ENCODE assay signal across 10 mouse cellular contexts in genomic region chr9:54323456-54323855, GRCm38 (mm10). TPM values are rescaled to one million over a fixed set of nuclear protein-coding genes. Genes with fewer than 3 reads are reported as not detected.
DNase-seq lines count a peak whose midpoint lies in the region; ATAC-seq and TF ChIP-seq lines count a peak whose summit lies in the region.
"Had no signal": no experiment of that assay in that cellular context is flagged by ENCODE, and none has a peak within 500 bp of the region (broad histone marks: within the 10 kb centered on the region; RNA-seq: fewer than 3 reads in every experiment).

No protein-coding gene starts in this region.

- no peaks in the 10 kb centered on the region for H3K36me3 ChIP-seq in hindbrain, embryonic 11.5 days (ENCODE audit: control insufficient read depth, insufficient read depth, low read length)
- H3K36me3 ChIP-seq in hindbrain, embryonic 12.5 days, result no peaks in the 10 kb centered on the region
- no peaks in the 10 kb centered on the region for H3K36me3 ChIP-seq in CH12.LX (replicated peaks in 1 of 2; ENCODE audit: control insufficient read depth in 1 of 2, insufficient read depth in 1 of 2, low read length in 1 of 2)
- H3K36me3 ChIP-seq: embryonic facial prominence, embryonic 12.5 days; stomach, embryonic 15.5 days had no signal

- TF ChIP-seq CTCF in CH12.LX (conservative IDR thresholded peaks at IDR 0.05 in 1 of 2, IDR thresholded peaks at IDR 0.05 in 1 of 2; ENCODE audit: low read depth in 2 of 2, low read length in 2 of 2), result peak; percentile 55 to 81

- dilution Hi-C loops in CH12.LX (cut with MboI; ENCODE audit: extremely low pct_ligation_motif_present, extremely low pct_unique_long_range_greater_than_20kb, low sequenced_read_pairs), result no loop called here

- no peak overlapping the region for H3K9ac ChIP-seq in hindbrain, embryonic 11.5 days (ENCODE audit: low read depth, low read length)
- H3K9ac ChIP-seq in hindbrain, embryonic 12.5 days, result no peak overlapping the region
- H3K9ac ChIP-seq in CH12.LX (ENCODE audit: insufficient read depth, low read depth), result no peak overlapping the region
- H3K9ac ChIP-seq: embryonic facial prominence, embryonic 12.5 days; stomach, embryonic 15.5 days had no signal

- H3K4me2 ChIP-seq in hindbrain, embryonic 11.5 days (replicated peaks; ENCODE audit: low read depth, low read length), result no peak overlapping the region
- H3K4me2 ChIP-seq in hindbrain, embryonic 12.5 days (replicated peaks), result no peak overlapping the region
- H3K4me2 ChIP-seq in CH12.LX (ENCODE audit: insufficient read depth, low read depth, poor library complexity, severe bottlenecking), result no peak overlapping the region
- H3K4me2 ChIP-seq: embryonic facial prominence, embryonic 12.5 days; stomach, embryonic 15.5 days had no signal

- no peaks in the 10 kb centered on the region for H3K9me3 ChIP-seq in hindbrain, embryonic 11.5 days (ENCODE audit: control insufficient read depth, low read length)
- H3K9me3 ChIP-seq in hindbrain, embryonic 12.5 days (replicated peaks), result no peaks in the 10 kb centered on the region
- no peaks in the 10 kb centered on the region for H3K9me3 ChIP-seq in CH12.LX (replicated peaks; ENCODE audit: low read length)
- H3K9me3 ChIP-seq: embryonic facial prominence, embryonic 12.5 days; stomach, embryonic 15.5 days had no signal

- no peak overlapping the region for H3K4me3 ChIP-seq in hindbrain, embryonic 11.5 days (ENCODE audit: low read depth, low read length)
- H3K4me3 ChIP-seq in hindbrain, embryonic 12.5 days, result no peak overlapping the region
- H3K4me3 ChIP-seq in CH12.LX (replicated peaks in 1 of 3; ENCODE audit: low read depth in 2 of 3, low read length in 2 of 3, poor library complexity in 1 of 3), result no peak overlapping the region
- H3K4me3 ChIP-seq: embryonic facial prominence, embryonic 12.5 days; stomach, embryonic 15.5 days had no signal

- peak; percentile 50 for DNase-seq in hindbrain, embryonic 11.5 days (ENCODE audit: low spot score)
- DNase-seq in 3T3-L1 (ENCODE audit: low read depth, low spot score) (peak; percentile 41), CH12.LX (ENCODE audit: extremely low read depth) (peak; percentile 43)
- peak; percentile 38 for DNase-seq in embryo, embryonic 9.5 days (ENCODE audit: extremely low spot score)
- no peak for DNase-seq in c-Kit-positive CD71-positive TER-119-positive erythroid progenitor cells, embryonic 14.5 days (ENCODE audit: low spot score)
- no peak for DNase-seq in urinary bladder, postnatal 14 days (ENCODE audit: low spot score)

- in situ Hi-C loops in CH12.LX (cut with MboI; ENCODE audit: low pct_ligation_motif_present, low pct_unique_long_range_greater_than_20kb, low sequenced_read_pairs), result loop anchor here (10.0 kb wide), 1 partner anchor 139 kb away; no protein-coding TSS in a partner anchor

- no peaks in the 10 kb centered on the region for H3K4me1 ChIP-seq in hindbrain, embryonic 11.5 days (replicated peaks; ENCODE audit: control insufficient read depth, insufficient read depth, low read length)
- H3K4me1 ChIP-seq in hindbrain, embryonic 12.5 days, result 0 out of 2 replicates have a peak, but pooled peaks cover under 1% of the 10 kb centered on the region
- H3K4me1 ChIP-seq in CH12.LX (ENCODE audit: control insufficient read depth in 1 of 2, insufficient read depth in 2 of 2), result peaks cover 3 to 5% of the 10 kb centered on the region in 2 experiments; a peak in 3 of 4 replicates
- H3K4me1 ChIP-seq: stomach, embryonic 15.5 days had no signal

- H3K27me3 ChIP-seq in hindbrain, embryonic 11.5 days (ENCODE audit: control insufficient read depth, insufficient read depth, low read length), result no peaks in the 10 kb centered on the region
- no peaks in the 10 kb centered on the region for H3K27me3 ChIP-seq in hindbrain, embryonic 12.5 days
- H3K27me3 ChIP-seq in CH12.LX (replicated peaks), result peaks cover 15% of the 10 kb centered on the region
- H3K27me3 ChIP-seq: embryonic facial prominence, embryonic 12.5 days; stomach, embryonic 15.5 days had no signal

- H3K27ac ChIP-seq in hindbrain, embryonic 11.5 days (ENCODE audit: low read depth, low read length), result no peak overlapping the region
- no peak overlapping the region for H3K27ac ChIP-seq in hindbrain, embryonic 12.5 days
- no peak overlapping the region for H3K27ac ChIP-seq in CH12.LX (ENCODE audit: insufficient read depth, low read depth)
- H3K27ac ChIP-seq: embryonic facial prominence, embryonic 12.5 days; stomach, embryonic 15.5 days had no signal

- no peaks in the 10 kb centered on the region for H3K79me2 ChIP-seq in CH12.LX (replicated peaks; ENCODE audit: control insufficient read depth, extremely low read depth, insufficient read depth, poor library complexity, severe bottlenecking)

- 46% methylated on average over 8 of the region's 8 CpGs for WGBS in hindbrain, embryonic 11.5 days
- 42% methylated on average over 8 of the region's 8 CpGs for WGBS in hindbrain, embryonic 12.5 days

- ATAC-seq in hindbrain, embryonic 11.5 days (ENCODE audit: low FRiP score), result peak; percentile 22; the same call in 1 of the 2 replicates
- ATAC-seq in hindbrain, embryonic 12.5 days (ENCODE audit: low FRiP score), result no peak

- TF ChIP-seq EP300 in CH12.LX (IDR thresholded peaks at IDR 0.05; ENCODE audit: low read length), result no peak

- TF ChIP-seq RAD21 in CH12.LX (IDR thresholded peaks at IDR 0.05; ENCODE audit: low read depth, low read length), result peak; percentile 73

- no peak for TF ChIP-seq POLR2A in CH12.LX (IDR thresholded peaks at IDR 0.05; ENCODE audit: low read depth, low read length)

TF ChIP-seq in CH12.LX, 34 proteins besides CTCF, POLR2A, EP300 and RAD21:
- TF ChIP-seq RCOR1 (conservative IDR thresholded peaks at IDR 0.05; ENCODE audit: low read depth, low read length) (no peak), SMC3 (IDR thresholded peaks at IDR 0.05; ENCODE audit: low read depth, low read length) (peak; percentile 80), NRF1 (IDR thresholded peaks at IDR 0.05; ENCODE audit: low read depth, low read length) (no peak), UBTF (IDR thresholded peaks at IDR 0.05; ENCODE audit: low read depth, low read length) (no peak)

RNA-seq across cellular contexts. Expression of gene Gldn, which starts 37.2 kb away (rescaled TPM):
- polyA plus RNA-seq in hindbrain, embryonic 11.5 days (2014; fragmentation: Nextera tagmentation; extraction: Ambion mirVana), result 0.03 and 0.13 TPM in 2 replicates
- 0.26 and 0.30 TPM in 2 replicates for polyA plus RNA-seq in hindbrain, embryonic 12.5 days (2016; fragmentation: Nextera tagmentation; extraction: Ambion mirVana)
- total RNA-seq in CH12.LX (2012; rRNA removed) (not detected in 2 replicates), CH12.LX (2014; rRNA removed) (not detected in 2 replicates)
- polyA plus RNA-seq in CH12.LX (2012; ENCODE audit: insufficient read length, low read depth), result not detected in 2 replicates
- polyA plus RNA-seq: stomach, embryonic 15.5 days had no signal

RNA-seq across cellular contexts. Expression of gene Cyp19a1, which starts 55.5 kb away (rescaled TPM):
- not detected in 2 replicates for polyA plus RNA-seq in hindbrain, embryonic 11.5 days (2014; fragmentation: Nextera tagmentation; extraction: Ambion mirVana)
- not detected in 2 replicates for polyA plus RNA-seq in hindbrain, embryonic 12.5 days (2016; fragmentation: Nextera tagmentation; extraction: Ambion mirVana)
- total RNA-seq in CH12.LX (2012; rRNA removed), result not detected in 2 replicates
- total RNA-seq in CH12.LX (2014; rRNA removed), result not detected in 2 replicates
- not detected in 2 replicates for polyA plus RNA-seq in CH12.LX (2012; ENCODE audit: insufficient read length, low read depth)
- polyA plus RNA-seq: large intestine, adult 2 months; stomach, embryonic 15.5 days had no signal

Comparison
In these comparisons a context has a peak if more than half of its experiments do, and no peak if none do; other contexts are left out.
1. DNase-seq: peak in hindbrain, embryonic 11.5 days (single experiment), 3T3-L1 (single experiment), CH12.LX (single experiment) and embryo, embryonic 9.5 days (single experiment); none in c-Kit-positive CD71-positive TER-119-positive erythroid progenitor cells, embryonic 14.5 days (single experiment) and urinary bladder, postnatal 14 days (single experiment).